Mouse (Mus musculus) thymus, adult 2 months (tissue): ENCODE measurements around the gene Evx2. TPM values are rescaled to one million over a fixed set of nuclear protein-coding genes. Genes with fewer than 3 reads are reported as not detected.

ENCODE experiments used
- DNase-seq: peaks from one replicate; pipeline ENCODE4 v3.0.0; 2021
- H3K27ac ChIP-seq: fragments of 200-500 bp; 2 replicates; pipeline ENCODE4 v1.5.1; 2012; ENCODE audit warnings: low read length, control low read depth; ENCODE audit not compliant: control insufficient read depth, insufficient read depth
- H3K27me3 ChIP-seq: fragments of 200-500 bp; 2 replicates; pipeline ENCODE4 v1.6.1; 2012; ENCODE audit warnings: mild to moderate bottlenecking, low read length, moderate library complexity, mixed read lengths; ENCODE audit not compliant: control insufficient read depth, insufficient read depth
- H3K36me3 ChIP-seq: fragments of 200-500 bp; 2 replicates; pipeline ENCODE4 v1.6.1; 2012; ENCODE audit warnings: mild to moderate bottlenecking, low read length, moderate library complexity; ENCODE audit not compliant: control insufficient read depth, insufficient read depth
- H3K4me1 ChIP-seq: fragments of 200-500 bp; replicated peaks from 2 replicates; pipeline ENCODE4 v1.6.1; 2012; ENCODE audit warnings: low read length; ENCODE audit not compliant: control insufficient read depth, insufficient read depth
- H3K4me3 ChIP-seq: fragments of 200-500 bp; 2 replicates; pipeline ENCODE4 v1.5.1; 2012; ENCODE audit warnings: mild to moderate bottlenecking, low read length, control low read depth, moderate library complexity; ENCODE audit not compliant: control insufficient read depth, insufficient read depth
- CTCF ChIP-seq: fragments of 200-500 bp; IDR thresholded peaks from 2 replicates; pipeline ENCODE4 v1.5.1; 2012; ENCODE audit warnings: mild to moderate bottlenecking, control low read depth, low read length, moderate library complexity, borderline replicate concordance; ENCODE audit not compliant: control insufficient read depth, poor library complexity, insufficient read depth; ENCODE audit errors: extremely low read depth
- POLR2A ChIP-seq: fragments of 200-500 bp; IDR thresholded peaks from 2 replicates; pipeline ENCODE4 v1.6.1; 2012; ENCODE audit warnings: mild to moderate bottlenecking, low read length, control low read depth, moderate library complexity; ENCODE audit not compliant: control insufficient read depth, poor library complexity, insufficient read depth; ENCODE audit errors: extremely low read depth
- WGBS: fragments of 180-500 bp; shearing (Covaris S2); methylation state at CpG from one replicate; pipeline ENCODE4 v1.1.7; 2018; 5-methylcytosine and 5-hydroxymethylcytosine counted together
- polyA plus RNA-seq: library from polyadenylated mRNA; depleted of rRNA; stranded (reverse); fragments of >200 nt; gene quantifications from 2 replicates; pipeline ENCODE4 v1.2.3, GENCODE M21; 2012

Evx2 gene
- polyA plus RNA-seq, 1 experiment: not detected

DNA sequence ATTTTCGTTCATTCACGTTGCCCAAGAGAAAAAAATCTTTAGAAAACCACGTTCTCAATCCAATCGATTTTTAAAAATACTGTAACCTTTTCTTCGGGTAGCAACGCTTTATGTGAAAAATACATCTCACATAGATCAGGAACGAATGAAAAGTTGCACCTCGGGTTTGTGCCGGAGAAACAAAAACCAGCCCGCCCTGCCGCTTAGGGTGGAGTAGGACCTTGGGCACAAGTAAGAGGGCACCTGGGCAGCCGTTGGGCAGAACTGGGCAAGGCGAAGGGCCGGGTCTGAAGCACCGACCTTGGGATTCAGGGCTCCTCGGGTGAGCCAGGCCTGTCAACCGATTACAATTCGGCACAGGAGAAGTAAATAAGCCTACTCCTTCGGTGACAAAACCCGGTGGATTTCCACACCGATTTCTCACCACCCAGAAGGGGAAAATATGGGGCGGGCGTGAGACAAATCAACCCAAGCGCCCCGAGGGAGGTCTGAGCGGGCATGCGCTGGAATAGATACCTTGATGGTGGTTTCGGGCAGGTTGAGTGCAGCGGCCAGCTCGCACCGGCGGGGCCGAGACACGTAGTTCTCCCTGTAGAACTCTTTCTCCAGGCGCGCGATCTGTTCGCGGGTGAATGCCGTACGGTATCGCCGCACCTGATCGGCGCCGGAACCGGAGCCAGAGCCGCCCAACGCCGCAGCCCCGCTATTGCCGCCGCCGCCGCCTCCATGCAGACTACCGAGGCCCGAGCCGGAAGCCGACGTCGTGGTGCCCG, 1.9 kb downstream of the Evx2 start:
- no peaks in the 10 kb centered on the region for H3K4me1 ChIP-seq
- no peak overlapping the region for H3K27ac ChIP-seq
- TF ChIP-seq POLR2A (no peak), CTCF (no peak)
- no peaks in the 10 kb centered on the region for H3K36me3 ChIP-seq
- WGBS: 5% methylated on average over 62 of the region's 62 CpGs
- DNase-seq: no peak
- H3K4me3 ChIP-seq: no peak overlapping the region
- peaks cover 40% of the 10 kb centered on the region for H3K27me3 ChIP-seq

DNA sequence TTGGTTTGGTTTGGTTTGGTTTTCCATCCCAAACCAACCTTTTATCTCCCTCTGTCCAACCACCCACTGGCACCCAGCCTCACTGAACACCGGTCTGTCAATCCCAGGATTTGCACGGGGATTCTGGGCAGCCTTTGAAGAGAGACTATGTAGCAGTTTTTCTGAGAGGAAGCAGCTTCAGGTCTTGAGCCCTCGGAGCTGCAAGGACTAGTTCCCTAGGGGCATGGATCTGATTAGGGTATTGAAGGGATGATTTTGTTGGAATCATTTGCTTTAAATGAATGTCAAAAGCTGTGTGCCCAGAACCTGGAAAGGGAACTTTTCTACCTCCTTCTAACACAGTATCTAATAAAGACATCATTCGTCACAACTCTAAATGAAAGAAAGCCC, 2.7 kb downstream of the Evx2 start:
- no peaks in the 10 kb centered on the region for H3K4me1 ChIP-seq
- peaks cover 36% of the 10 kb centered on the region for H3K27me3 ChIP-seq
- DNase-seq: no peak

DNA sequence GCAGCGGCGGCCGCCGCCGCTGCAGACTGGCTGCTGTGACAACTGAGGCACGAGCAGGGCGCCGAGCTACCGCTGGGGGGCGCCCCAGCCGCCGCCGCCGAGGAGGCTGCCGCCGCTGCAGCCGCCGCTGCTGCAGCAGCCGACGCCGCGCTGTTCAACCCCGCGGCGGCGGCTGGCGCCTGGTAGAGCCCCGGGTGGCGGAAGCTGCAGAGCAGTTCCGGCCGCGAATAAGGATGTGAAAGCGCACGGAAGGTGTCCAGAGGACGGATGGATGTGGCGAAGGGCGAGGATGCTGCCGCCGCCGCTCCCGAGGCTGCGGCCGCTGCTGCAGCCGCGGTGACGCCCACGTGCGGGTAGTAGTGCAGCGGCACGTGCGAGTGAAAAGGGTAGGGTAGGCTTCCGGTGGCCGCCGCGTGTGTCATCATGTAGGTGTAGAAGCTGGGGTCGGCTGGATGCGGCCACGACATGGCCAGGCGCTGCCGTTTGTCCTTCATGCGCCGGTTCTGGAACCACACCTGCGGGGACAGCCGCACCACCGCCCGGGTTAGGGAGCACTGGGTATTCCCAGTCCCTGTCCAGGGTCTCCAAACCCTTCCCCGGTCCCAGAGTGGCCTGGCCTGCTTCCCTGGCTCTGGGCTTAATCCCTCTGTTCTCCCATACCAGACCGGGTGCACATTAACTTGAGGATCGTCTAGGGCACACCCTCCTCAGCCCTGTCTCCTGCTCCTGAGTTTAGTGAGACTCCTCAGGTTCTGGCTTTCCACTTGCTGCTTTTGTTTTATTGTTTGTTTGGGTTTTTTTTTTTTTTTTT, 3.3 kb downstream of the Evx2 start:
- no peaks in the 10 kb centered on the region for H3K4me1 ChIP-seq
- peaks cover 34% of the 10 kb centered on the region for H3K27me3 ChIP-seq
- no peak overlapping the region for H3K4me3 ChIP-seq
- no peak for DNase-seq
- H3K36me3 ChIP-seq: no peaks in the 10 kb centered on the region
- no peak overlapping the region for H3K27ac ChIP-seq
- TF ChIP-seq CTCF (no peak), POLR2A (no peak)
- 4% methylated on average over 68 of the region's 69 CpGs for WGBS

More for the DNA sequence above, 2.7 kb downstream of the Evx2 start:
- WGBS: 12% methylated on average over 4 of the region's 4 CpGs
- no peaks in the 10 kb centered on the region for H3K36me3 ChIP-seq
- H3K27ac ChIP-seq: no peak overlapping the region
- TF ChIP-seq POLR2A (no peak), CTCF (no peak)
- no peak overlapping the region for H3K4me3 ChIP-seq

DNA sequence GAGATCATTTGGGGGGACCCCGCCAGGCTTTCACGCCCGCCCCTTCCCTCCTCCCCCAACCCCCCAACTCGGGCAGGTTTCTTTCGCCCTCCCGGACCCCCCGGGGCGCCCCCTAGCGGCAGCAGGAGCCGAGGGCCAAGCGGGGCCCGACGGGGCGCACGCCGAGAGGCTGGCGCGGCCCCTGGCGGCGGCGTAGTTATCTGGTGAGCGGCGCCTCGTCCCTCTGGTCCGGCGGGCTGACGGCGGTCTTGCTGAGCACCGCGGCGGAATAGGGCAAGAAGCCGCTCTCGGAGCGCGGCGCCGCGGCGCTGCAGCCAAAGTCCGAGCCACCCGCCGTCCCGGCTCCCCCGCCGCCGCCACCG, 4.0 kb downstream of the Evx2 start:
- WGBS: 7% methylated on average over 41 of the region's 47 CpGs
- DNase-seq: no peak
- H3K4me3 ChIP-seq: no peak overlapping the region
- H3K4me1 ChIP-seq: no peaks in the 10 kb centered on the region
- no peak overlapping the region for H3K27ac ChIP-seq
- no peaks in the 10 kb centered on the region for H3K36me3 ChIP-seq
- peaks cover 38% of the 10 kb centered on the region for H3K27me3 ChIP-seq
- TF ChIP-seq POLR2A (no peak), CTCF (no peak)

DNA sequence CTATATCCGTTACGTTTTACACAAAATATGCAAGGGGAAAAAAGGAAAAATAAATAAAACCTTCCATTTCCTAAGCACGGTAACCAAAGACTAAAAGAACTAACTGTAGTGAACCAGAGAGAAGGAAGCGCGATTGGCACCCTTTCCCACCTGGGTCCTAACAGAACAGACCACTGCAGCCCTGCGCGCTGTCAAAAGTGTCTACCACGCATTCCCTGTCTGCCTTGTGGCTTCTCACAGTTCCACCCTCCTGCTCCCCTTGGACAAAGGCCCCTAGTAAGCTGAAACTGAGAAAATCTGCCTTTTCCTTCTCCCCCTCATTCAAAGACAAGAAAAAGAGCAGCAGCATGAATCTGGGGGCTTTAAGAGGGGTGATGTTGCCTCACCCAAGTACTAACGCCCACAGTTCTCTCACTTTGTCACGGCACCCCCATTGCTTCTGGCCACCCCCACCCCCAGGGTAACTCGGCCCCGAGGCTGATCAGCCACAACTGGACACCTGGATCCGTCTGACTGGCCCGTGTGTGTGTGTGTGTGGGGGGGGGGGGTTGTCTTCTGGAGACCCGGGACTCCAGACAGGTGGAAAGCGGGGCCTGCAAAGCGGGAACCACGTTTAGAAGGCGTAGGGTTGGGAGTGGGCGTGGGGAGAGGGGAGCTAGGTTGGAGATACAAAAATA, 4.5 kb downstream of the Evx2 start:
- 21% methylated on average over 20 of the region's 20 CpGs for WGBS
- H3K27me3 ChIP-seq: peaks cover 38% of the 10 kb centered on the region

DNA sequence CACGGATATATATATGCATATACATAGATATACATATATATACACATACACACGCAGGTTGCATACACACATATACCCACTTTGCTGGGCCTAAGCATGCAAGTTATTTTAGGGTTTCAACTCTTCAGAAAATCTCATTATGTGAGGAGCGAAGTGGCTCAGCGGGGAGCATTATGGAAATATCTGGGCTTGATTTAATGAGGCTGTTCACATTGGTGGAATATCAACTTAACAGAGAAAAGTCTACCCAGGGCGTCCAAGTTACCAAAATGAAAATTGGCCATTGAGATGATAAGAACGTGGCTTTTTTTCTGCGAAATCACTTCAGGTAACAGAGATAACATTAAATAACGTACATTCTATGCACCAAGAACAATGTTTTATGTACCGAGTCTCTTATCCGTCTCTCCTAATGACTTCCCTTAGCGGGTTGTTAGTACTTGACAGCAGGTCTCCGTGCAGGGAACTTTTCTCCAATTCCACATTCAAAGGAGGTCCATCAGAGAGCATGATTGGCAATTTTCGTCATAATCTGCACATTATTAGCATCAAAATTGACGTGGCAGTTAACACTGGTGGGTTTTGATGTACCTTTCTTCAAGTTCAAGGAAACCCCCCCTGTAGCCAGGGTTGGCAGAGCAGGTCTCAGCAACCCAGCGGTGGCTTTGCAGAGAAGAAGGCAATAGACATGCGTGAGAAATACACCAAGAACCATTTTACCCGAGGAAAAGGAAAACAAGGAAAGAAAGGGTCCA, 5.4 kb downstream of the Evx2 start:
- TF ChIP-seq POLR2A (no peak), CTCF (no peak)
- no peak for DNase-seq
- Histone ChIP-seq H3K27ac (no peak overlapping the region), H3K4me3 (no peak overlapping the region), H3K4me1 (no peaks in the 10 kb centered on the region), H3K27me3 (peaks cover 35% of the 10 kb centered on the region), H3K36me3 (no peaks in the 10 kb centered on the region)
- 23% methylated on average over 17 of the region's 17 CpGs for WGBS

More for the DNA sequence above, 4.5 kb downstream of the Evx2 start:
- DNase-seq: no peak
- Histone ChIP-seq H3K4me3 (no peak overlapping the region), H3K36me3 (no peaks in the 10 kb centered on the region), H3K27ac (no peak overlapping the region), H3K4me1 (no peaks in the 10 kb centered on the region)
- TF ChIP-seq CTCF (no peak), POLR2A (no peak)
